24 mouse cellular contexts compared by ENCODE assay signal in genomic region chr8:105598777-105599176, GRCm38 (mm10). TPM values are rescaled to one million over a fixed set of nuclear protein-coding genes. Genes with fewer than 3 reads are reported as not detected.
DNase-seq lines count a peak whose midpoint lies in the region; ATAC-seq and TF ChIP-seq lines count a peak whose summit lies in the region.
"Had no signal": no experiment of that assay in that cellular context is flagged by ENCODE, and none has a peak within 500 bp of the region (broad histone marks: within the 10 kb centered on the region; RNA-seq: fewer than 3 reads in every experiment).

No protein-coding gene starts in this region.

- TF ChIP-seq EP300 in MEL (IDR thresholded peaks at IDR 0.05; ENCODE audit: low read depth in 1 of 2, low read length in 2 of 2), result no peak

- no peak for TF ChIP-seq RAD21 in MEL (IDR thresholded peaks at IDR 0.05; ENCODE audit: low read depth, low read length)

- H3K4me2 ChIP-seq in midbrain, embryonic 14.5 days (ENCODE audit: low read length), result no peak overlapping the region

- H3K27me3 ChIP-seq in MEL (ENCODE audit: control insufficient read depth in 1 of 2, insufficient read depth in 2 of 2, low read length in 2 of 2), result no peaks in the 10 kb centered on the region
- no peaks in the 10 kb centered on the region for H3K27me3 ChIP-seq in midbrain, embryonic 14.5 days (ENCODE audit: control insufficient read depth, insufficient read depth, low read length)
- H3K27me3 ChIP-seq in limb, embryonic 10.5 days (ENCODE audit: low read depth, poor library complexity, severe bottlenecking), result peaks cover 10% of the 10 kb centered on the region; the same call in 1 of the 2 replicates
- H3K27me3 ChIP-seq: Patski had no signal

- 86% methylated on average over 6 of the region's 6 CpGs for WGBS in midbrain, embryonic 14.5 days
- 85% methylated on average over 6 of the region's 6 CpGs for WGBS in limb, embryonic 10.5 days

- peaks cover 0 to 20% of the 10 kb centered on the region in 2 experiments; a peak in 2 of 4 replicates for H3K36me3 ChIP-seq in MEL (ENCODE audit: control insufficient read depth in 1 of 2, insufficient read depth in 2 of 2, low read length in 2 of 2)
- no peaks in the 10 kb centered on the region for H3K36me3 ChIP-seq in midbrain, embryonic 14.5 days (ENCODE audit: control insufficient read depth, insufficient read depth, low read length)
- H3K36me3 ChIP-seq in limb, embryonic 10.5 days, result no peaks in the 10 kb centered on the region
- H3K36me3 ChIP-seq: G1E had no signal

- no peak for ATAC-seq in midbrain, embryonic 14.5 days (ENCODE audit: low FRiP score, low TSS enrichment)
- ATAC-seq: activated CD4-positive, CD25-positive, alpha-beta regulatory T cell, adult 4 months; CD4-positive, CD25-positive, alpha-beta regulatory T cell, adult 4 months; Patski had no signal

- H3K9ac ChIP-seq in MEL (ENCODE audit: control insufficient read depth, low read depth, low read length, poor library complexity, severe bottlenecking), result no peak overlapping the region
- no peak overlapping the region for H3K9ac ChIP-seq in midbrain, embryonic 14.5 days (replicated peaks; ENCODE audit: low read length)

- DNase-seq in heart, adult 11 months, result peak; percentile 71
- no peak for DNase-seq in heart, postnatal 36 days
- DNase-seq in MEL (ENCODE audit: low read depth, low spot score) (no peak), R1 (ENCODE audit: low read depth, low spot score) (peak; percentile 67), ZHBTc4 (ENCODE audit: low read depth, low spot score) (peak; percentile 60)
- no peak for DNase-seq in midbrain, embryonic 14.5 days
- no peak for DNase-seq in limb, embryonic 10.5 days (ENCODE audit: low spot score)
- no peak for DNase-seq in right cerebral cortex, postnatal 4 days
- DNase-seq: adrenal gland, adult 2 months; adrenal gland, adult 8-10 months; adrenal gland, postnatal 10 days; adrenal gland, postnatal 14 days; adrenal gland, postnatal 25 days; adrenal gland, postnatal 36 days; B cell, adult 2 months; cerebellum, adult 11 months; cerebellum, adult 11-12 months; cerebellum, adult 18-20 months; cerebellum, adult 2 months; cerebellum, adult 8-10 months had no signal

- TF ChIP-seq POLR2A in MEL (IDR thresholded peaks at IDR 0.05; ENCODE audit: control insufficient read depth in 1 of 2, insufficient read depth in 1 of 2, low read depth in 1 of 2, low read length in 2 of 2, poor library complexity in 1 of 2), result no peak

- intact Hi-C loops in heart, postnatal 36 days (cut with DNase I), result loop anchor here (10.0 kb wide), 1 partner anchor 86 kb away; the partner anchor contains the start of gene Carmil2

- H3K4me1 ChIP-seq in MEL (ENCODE audit: control insufficient read depth in 1 of 2, insufficient read depth in 2 of 2, low read length in 2 of 2), result peaks cover 3 to 27% of the 10 kb centered on the region in 2 experiments; a peak in 3 of 4 replicates
- no peaks in the 10 kb centered on the region for H3K4me1 ChIP-seq in midbrain, embryonic 14.5 days (ENCODE audit: control insufficient read depth, insufficient read depth, low read length)
- peaks cover 19% of the 10 kb centered on the region for H3K4me1 ChIP-seq in limb, embryonic 10.5 days

- H3K4me3 ChIP-seq in MEL (ENCODE audit: control insufficient read depth in 1 of 2, insufficient read depth in 1 of 2, low read depth in 2 of 2, low read length in 2 of 2), result no peak overlapping the region
- no peak overlapping the region for H3K4me3 ChIP-seq in midbrain, embryonic 14.5 days (replicated peaks; ENCODE audit: low read depth, low read length)
- no peak overlapping the region for H3K4me3 ChIP-seq in limb, embryonic 10.5 days

- no peak overlapping the region for H3K27ac ChIP-seq in MEL (ENCODE audit: control insufficient read depth, low read depth, low read length)
- no peak overlapping the region for H3K27ac ChIP-seq in midbrain, embryonic 14.5 days (replicated peaks; ENCODE audit: low read depth, low read length)
- no peak overlapping the region for H3K27ac ChIP-seq in limb, embryonic 10.5 days

- no peaks in the 10 kb centered on the region for H3K9me3 ChIP-seq in MEL (replicated peaks; ENCODE audit: insufficient read depth, low read length)
- H3K9me3 ChIP-seq in midbrain, embryonic 14.5 days (ENCODE audit: control insufficient read depth, low read length), result no peaks in the 10 kb centered on the region
- H3K9me3 ChIP-seq in limb, embryonic 10.5 days (replicated peaks), result no peaks in the 10 kb centered on the region
- H3K9me3 ChIP-seq: G1E had no signal

- TF ChIP-seq CTCF in MEL (IDR thresholded peaks at IDR 0.05 in 2 of 3, conservative IDR thresholded peaks at IDR 0.05 in 1 of 3; ENCODE audit: control insufficient read depth in 1 of 3, insufficient read depth in 1 of 3, low read depth in 2 of 3, low read length in 3 of 3, poor library complexity in 1 of 3, severe bottlenecking in 1 of 3), result no peak

- H3K79me2 ChIP-seq in MEL (ENCODE audit: control insufficient read depth, insufficient read depth, low read length, poor library complexity), result no peaks in the 10 kb centered on the region

TF ChIP-seq in MEL, 35 proteins besides CTCF, POLR2A, EP300 and RAD21:
- TF ChIP-seq GATA1 (IDR thresholded peaks at IDR 0.05; ENCODE audit: low read depth, low read length) (no peak), RCOR1 (IDR thresholded peaks at IDR 0.05; ENCODE audit: low read depth, low read length) (peak; percentile 45; the same call in 1 of the 2 replicates), TCF12 (IDR thresholded peaks at IDR 0.05; ENCODE audit: low read depth, low read length) (no peak), POLR2AphosphoS2 (IDR thresholded peaks at IDR 0.05; ENCODE audit: low read length) (no peak), TBP (IDR thresholded peaks at IDR 0.05; ENCODE audit: low read depth, low read length) (no peak), CHD2 (IDR thresholded peaks at IDR 0.05; ENCODE audit: low read length) (no peak)

RNA-seq across cellular contexts. Expression of gene Ripor1, which starts 6.3 kb away (rescaled TPM):
- 10 to 100 TPM; 53.0 to 53.8 TPM for total RNA-seq in heart, postnatal 36 days (2021)
- 15.7 and 16.6 TPM in 2 replicates for total RNA-seq in MEL (2012; rRNA removed)
- polyA plus RNA-seq in MEL (2012; ENCODE audit: insufficient read depth in 1 of 2, insufficient read length in 2 of 2, low read depth in 1 of 2, low replicate concordance in 2 of 2, missing spikeins in 1 of 2), result 100 to 1,000 TPM in 1 of 2 experiments, not detected in 1; 120 TPM
- polyA plus RNA-seq in midbrain, embryonic 14.5 days (2014; fragmentation: Nextera tagmentation; extraction: Ambion mirVana), result 23.8 and 26.2 TPM in 2 replicates
- polyA plus RNA-seq in limb, embryonic 10.5 days (2016; fragmentation: Nextera tagmentation; extraction: Ambion mirVana), result 17.5 and 18.0 TPM in 2 replicates

RNA-seq across cellular contexts. Expression of gene Atp6v0d1, which starts 32.9 kb away (rescaled TPM):
- 10 to 100 TPM; 51.7 to 53.4 TPM for total RNA-seq in heart, postnatal 36 days (2021)
- 43.0 and 51.1 TPM in 2 replicates for total RNA-seq in MEL (2012; rRNA removed)
- 10 to 100 TPM in 1 of 2 experiments, not detected in 1; 83.8 TPM for polyA plus RNA-seq in MEL (2012; ENCODE audit: insufficient read depth in 1 of 2, insufficient read length in 2 of 2, low read depth in 1 of 2, low replicate concordance in 2 of 2, missing spikeins in 1 of 2)
- 227 and 250 TPM in 2 replicates for polyA plus RNA-seq in midbrain, embryonic 14.5 days (2014; fragmentation: Nextera tagmentation; extraction: Ambion mirVana)
- 58.3 and 68.6 TPM in 2 replicates for polyA plus RNA-seq in limb, embryonic 10.5 days (2016; fragmentation: Nextera tagmentation; extraction: Ambion mirVana)

RNA-seq across cellular contexts. Expression of gene Ctcf, which starts 37.6 kb away (rescaled TPM):
- total RNA-seq in heart, postnatal 36 days (2021), result 10 to 100 TPM; 40.0 to 43.0 TPM
- 36.4 and 40.7 TPM in 2 replicates for total RNA-seq in MEL (2012; rRNA removed)
- polyA plus RNA-seq in MEL (2012; ENCODE audit: insufficient read depth in 1 of 2, insufficient read length in 2 of 2, low read depth in 1 of 2, low replicate concordance in 2 of 2, missing spikeins in 1 of 2), result 100 to 1,000 TPM in 1 of 2 experiments, 10 to 100 TPM in 1; 87.1 to 670 TPM
- 75.7 and 96.9 TPM in 2 replicates for polyA plus RNA-seq in midbrain, embryonic 14.5 days (2014; fragmentation: Nextera tagmentation; extraction: Ambion mirVana)
- polyA plus RNA-seq in limb, embryonic 10.5 days (2016; fragmentation: Nextera tagmentation; extraction: Ambion mirVana), result 132 and 157 TPM in 2 replicates

RNA-seq across cellular contexts. Expression of gene Agrp, which starts 38.4 kb away (rescaled TPM):
- total RNA-seq in heart, postnatal 36 days (2021), result not detected
- not detected in 2 replicates for total RNA-seq in MEL (2012; rRNA removed)
- polyA plus RNA-seq in MEL (2012; ENCODE audit: insufficient read depth in 1 of 2, insufficient read length in 2 of 2, low read depth in 1 of 2, low replicate concordance in 2 of 2, missing spikeins in 1 of 2), result under 1 TPM in 1 of 2 experiments, not detected in 1; 0.63 TPM
- polyA plus RNA-seq in midbrain, embryonic 14.5 days (2014; fragmentation: Nextera tagmentation; extraction: Ambion mirVana), result 0.82 and 1.1 TPM in 2 replicates
- polyA plus RNA-seq in limb, embryonic 10.5 days (2016; fragmentation: Nextera tagmentation; extraction: Ambion mirVana), result 0.39 and 0.69 TPM in 2 replicates
- total RNA-seq: G1E had no signal
- polyA plus RNA-seq: G1E had no signal

Comparison
In these comparisons a context has a peak if more than half of its experiments do, and no peak if none do; other contexts are left out.
1. DNase-seq: peak in heart, adult 11 months (single experiment), R1 (single experiment) and ZHBTc4 (single experiment); none in heart, postnatal 36 days (0 of 2), MEL (single experiment), midbrain, embryonic 14.5 days (single experiment), limb, embryonic 10.5 days (single experiment) and right cerebral cortex, postnatal 4 days (single experiment).